Mouse (Mus musculus): ENCODE results near the gene Srbd1. TPM values are rescaled to one million over a fixed set of nuclear protein-coding genes. Genes with fewer than 3 reads are reported as not detected.

Gene Srbd1
- total RNA-seq, 2 experiments from 2014 or later, result 17.2 to 19.5 TPM

GRCm38 (mm10) chr17:85987531-85987930, 157.4 kb downstream of the Srbd1 start:
- ATAC-seq (ENCODE audit: poor library complexity, severe bottlenecking), result no peak

GRCm38 (mm10) chr17:85986624-85987023, 158.4 kb downstream of the Srbd1 start:
- ATAC-seq (ENCODE audit: poor library complexity, severe bottlenecking), result no peak

GRCm38 (mm10) chr17:85986181-85986580, 158.8 kb downstream of the Srbd1 start:
- no peak for ATAC-seq (ENCODE audit: poor library complexity, severe bottlenecking)

GRCm38 (mm10) chr17:85985131-85985530, 159.8 kb downstream of the Srbd1 start:
- no peak for ATAC-seq (ENCODE audit: poor library complexity, severe bottlenecking)

GRCm38 (mm10) chr17:85982271-85982670, 162.7 kb downstream of the Srbd1 start:
- no peak for ATAC-seq (ENCODE audit: poor library complexity, severe bottlenecking)

GRCm38 (mm10) chr17:85981869-85982268, 163.1 kb downstream of the Srbd1 start:
- ATAC-seq (ENCODE audit: poor library complexity, severe bottlenecking), result no peak

- no peak for ATAC-seq (ENCODE audit: poor library complexity, severe bottlenecking)
Measured at GRCm38 (mm10) chr17:85978876-85979275, 166.1 kb downstream of the Srbd1 start.

- no peak for ATAC-seq (ENCODE audit: poor library complexity, severe bottlenecking)
Measured at GRCm38 (mm10) chr17:85975077-85975476, 169.9 kb downstream of the Srbd1 start.

GRCm38 (mm10) chr17:85974591-85974990, 170.4 kb downstream of the Srbd1 start:
- ATAC-seq (ENCODE audit: poor library complexity, severe bottlenecking), result no peak

GRCm38 (mm10) chr17:85971120-85971519, 173.9 kb downstream of the Srbd1 start:
- ATAC-seq (ENCODE audit: poor library complexity, severe bottlenecking), result no peak

GRCm38 (mm10) chr17:85961653-85962052, 183.3 kb downstream of the Srbd1 start:
- no peak for ATAC-seq (ENCODE audit: poor library complexity, severe bottlenecking)

- no peak for ATAC-seq (ENCODE audit: poor library complexity, severe bottlenecking)
Measured at GRCm38 (mm10) chr17:85951771-85952170, 193.2 kb downstream of the Srbd1 start.

- no peak for ATAC-seq (ENCODE audit: poor library complexity, severe bottlenecking)
Measured at GRCm38 (mm10) chr17:85949919-85950505, 195.0 kb downstream of the Srbd1 start.

- ATAC-seq (ENCODE audit: poor library complexity, severe bottlenecking), result no peak
Measured at GRCm38 (mm10) chr17:85948911-85949909, 195.8 kb downstream of the Srbd1 start.

- no peak for ATAC-seq (ENCODE audit: poor library complexity, severe bottlenecking)
Measured at GRCm38 (mm10) chr17:85944726-85945125, 200.2 kb downstream of the Srbd1 start.

GRCm38 (mm10) chr17:85943994-85944640, 200.9 kb downstream of the Srbd1 start:
- ATAC-seq (ENCODE audit: poor library complexity, severe bottlenecking), result no peak

- no peak for ATAC-seq (ENCODE audit: poor library complexity, severe bottlenecking)
Measured at GRCm38 (mm10) chr17:85943551-85943981, 201.4 kb downstream of the Srbd1 start.

GRCm38 (mm10) chr17:85943071-85943470, 201.9 kb downstream of the Srbd1 start:
- no peak for ATAC-seq (ENCODE audit: poor library complexity, severe bottlenecking)

GRCm38 (mm10) chr17:85942123-85942522, 202.9 kb downstream of the Srbd1 start:
- ATAC-seq (ENCODE audit: poor library complexity, severe bottlenecking), result peak; percentile 49; the same call in 1 of the 2 replicates

- no peak for ATAC-seq (ENCODE audit: poor library complexity, severe bottlenecking)
Measured at GRCm38 (mm10) chr17:85941141-85941738, 203.7 kb downstream of the Srbd1 start.

- ATAC-seq (ENCODE audit: poor library complexity, severe bottlenecking), result no peak
Measured at GRCm38 (mm10) chr17:85937131-85937530, 207.8 kb downstream of the Srbd1 start.
